Mouse (Mus musculus) urinary bladder, adult 2 months (tissue): ENCODE measurements around the gene Fgfr2. TPM values are rescaled to one million over a fixed set of nuclear protein-coding genes. Genes with fewer than 3 reads are reported as not detected.

Source experiments
- DNase-seq: peaks from one replicate; pipeline ENCODE4 v3.0.0; 2022; ENCODE audit warnings: low spot score
- polyA plus RNA-seq: library from polyadenylated mRNA; depleted of rRNA; stranded (reverse); fragments of >200 nt; gene quantifications from 2 replicates; pipeline ENCODE4 v1.2.3, GENCODE M21; 2012

Fgfr2 gene
- polyA plus RNA-seq, 1 experiment: 80.2 TPM

DNA sequence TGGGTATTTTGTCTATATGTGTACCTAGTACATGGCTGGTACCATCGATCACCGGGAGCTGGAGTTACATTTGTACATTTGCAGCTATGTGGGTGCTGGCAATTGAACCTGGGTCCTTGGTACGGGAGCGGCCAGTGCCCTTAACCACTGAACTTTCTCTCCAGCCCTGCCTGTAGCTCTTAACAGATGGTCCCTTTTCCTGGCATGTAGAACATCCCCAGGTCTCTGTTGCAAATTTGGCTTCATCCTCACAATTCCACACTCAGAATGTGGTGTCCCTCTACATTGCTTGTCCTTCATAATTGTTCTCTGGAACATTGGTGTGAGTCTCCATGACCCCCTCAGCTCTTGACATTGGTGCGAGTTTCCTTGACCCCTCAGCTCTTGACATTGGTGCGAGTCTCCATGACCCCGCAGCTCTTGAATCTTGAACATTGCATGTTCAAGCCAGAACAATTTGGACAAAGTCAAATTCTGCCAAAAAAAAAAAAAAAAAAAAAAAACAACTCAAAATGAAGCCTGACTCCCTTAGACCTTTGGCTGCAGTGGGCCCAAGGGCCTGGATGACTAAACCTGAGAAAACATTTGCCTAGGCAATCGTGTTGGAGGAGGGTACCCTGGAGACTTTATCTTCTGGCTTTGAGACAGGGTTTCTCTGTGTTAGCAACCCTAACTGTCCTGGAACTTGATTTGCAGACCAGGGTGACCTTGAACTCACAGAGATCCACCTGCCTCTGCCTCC, 816.3 kb downstream of the Fgfr2 start:
- DNase-seq: no peak

DNA sequence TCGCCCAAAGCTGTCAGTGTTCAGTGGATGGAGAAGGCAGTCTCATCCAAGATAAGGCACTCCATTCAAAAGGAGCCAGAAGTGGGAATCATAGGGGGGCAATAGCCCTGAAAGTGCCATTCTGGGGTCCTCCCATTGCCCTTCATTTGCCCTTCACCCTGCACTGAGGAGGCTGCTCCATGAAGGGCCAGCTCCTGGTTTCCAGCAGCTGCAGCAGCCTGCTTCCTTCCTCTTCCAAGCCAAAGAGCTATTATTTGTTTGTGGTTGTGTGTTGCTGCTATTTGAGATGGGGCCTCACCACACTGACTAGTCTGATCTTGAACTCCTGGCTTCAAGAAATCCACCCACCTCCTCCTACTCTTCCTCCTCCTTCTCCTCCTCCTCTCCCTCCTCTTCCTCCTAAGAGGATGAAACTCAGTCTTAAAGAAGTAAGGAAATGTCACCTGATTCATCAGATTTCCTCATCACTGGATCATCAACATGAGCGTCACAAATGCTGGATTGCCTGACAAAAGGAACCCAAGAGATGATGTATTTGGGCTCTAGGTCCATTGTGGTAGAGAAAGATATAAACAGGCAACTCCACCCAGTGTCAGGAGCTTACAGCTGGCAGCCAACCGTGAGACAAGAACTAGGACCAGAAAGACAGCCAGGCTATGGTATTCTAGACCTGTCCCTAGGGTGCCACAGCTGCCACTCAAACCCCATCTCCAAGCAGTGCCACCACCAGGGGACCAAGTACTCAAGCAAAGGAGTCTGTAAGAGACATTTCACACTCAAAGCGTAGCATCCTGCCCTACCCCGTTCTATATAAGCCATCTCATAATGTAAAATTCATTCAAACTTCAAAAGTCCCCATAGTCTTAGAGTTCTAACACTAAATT, 817.4 kb downstream of the Fgfr2 start:
- DNase-seq: no peak

DNA sequence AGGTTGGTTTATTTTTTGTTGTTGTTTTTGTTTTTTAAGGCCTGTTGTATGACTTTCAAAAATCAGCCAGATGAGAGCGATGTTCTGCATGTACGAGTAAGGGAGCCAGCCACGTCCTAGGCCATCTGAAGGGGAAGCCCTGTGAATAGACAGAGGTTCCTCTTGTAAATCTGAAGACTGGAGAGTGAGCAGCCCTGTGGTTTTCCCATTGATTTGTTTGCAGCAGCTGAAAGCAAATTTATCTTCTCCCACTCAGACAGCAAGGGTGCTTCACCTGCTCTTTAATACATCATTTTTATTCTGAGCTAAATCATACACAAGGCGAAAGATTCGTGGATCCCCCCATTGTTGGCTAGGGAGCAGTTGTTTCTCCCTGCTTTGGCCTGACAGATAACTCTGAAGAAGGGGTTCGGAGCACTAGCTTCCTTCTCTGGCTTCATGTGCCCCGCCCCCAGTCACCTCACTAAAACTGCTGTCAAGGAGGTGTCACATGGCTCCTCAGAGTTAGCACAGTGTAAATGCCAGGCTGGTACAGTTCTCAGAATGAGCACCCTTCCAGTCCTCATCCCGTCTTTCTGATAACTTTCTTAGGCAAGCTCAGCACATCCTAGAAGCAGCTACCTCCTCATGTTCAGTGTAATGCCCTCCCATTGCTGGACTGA, 818.6 kb downstream of the Fgfr2 start:
- no peak for DNase-seq

DNA sequence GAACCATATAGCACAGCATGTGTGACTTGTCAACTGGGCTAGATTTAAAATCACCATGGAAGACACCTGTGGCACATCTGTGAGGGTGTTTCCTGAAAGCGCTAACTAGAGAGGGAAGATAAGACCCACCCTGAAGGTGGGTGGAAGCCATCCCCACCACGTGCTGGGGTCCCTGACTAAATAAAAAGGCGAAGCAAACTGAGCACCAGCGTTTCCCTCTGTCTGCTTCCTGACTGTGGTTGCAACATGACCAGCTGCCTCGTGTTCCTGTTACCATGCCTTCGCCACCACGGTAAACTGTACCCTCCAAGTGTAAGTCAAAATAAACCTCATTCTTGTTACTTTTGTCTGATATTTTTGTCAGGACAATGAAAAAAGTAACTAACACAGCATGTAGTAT, 819.2 kb downstream of the Fgfr2 start:
- DNase-seq: no peak

DNA sequence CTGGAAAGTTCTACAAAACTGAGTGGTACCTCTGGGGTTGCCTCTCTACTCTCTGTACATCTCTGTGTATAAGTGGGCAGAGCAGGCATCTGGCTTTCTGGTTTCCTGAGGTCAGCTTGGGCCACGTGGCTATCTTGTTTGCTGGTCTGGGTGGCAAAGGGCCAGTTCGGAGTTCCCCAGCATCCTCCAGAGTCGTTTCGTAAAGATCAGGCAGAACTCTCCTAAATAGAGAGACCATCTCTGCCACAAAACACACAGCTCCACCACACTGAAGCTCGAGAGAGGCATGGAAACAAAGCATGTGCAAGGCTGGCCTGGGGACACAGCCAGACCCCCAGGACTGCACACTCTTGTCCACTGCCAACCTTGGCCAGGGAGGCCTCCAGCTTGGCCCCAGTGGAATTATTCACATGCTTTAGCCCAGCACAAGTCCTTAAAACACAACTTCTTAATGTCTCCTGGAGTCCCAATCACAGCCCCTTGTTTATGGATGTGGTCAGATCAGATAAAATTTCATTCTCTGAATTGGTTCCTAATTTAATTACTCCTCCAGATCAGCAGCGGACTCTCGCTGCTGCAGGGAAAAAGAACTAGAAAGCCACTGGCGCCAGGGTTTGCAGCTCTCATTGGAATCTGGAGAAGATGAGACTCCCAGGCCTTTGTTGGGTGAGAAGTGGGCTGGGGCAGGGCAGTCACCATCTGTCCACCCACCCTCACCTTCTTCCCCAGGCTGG, 820.5 kb downstream of the Fgfr2 start:
- DNase-seq: no peak

DNA sequence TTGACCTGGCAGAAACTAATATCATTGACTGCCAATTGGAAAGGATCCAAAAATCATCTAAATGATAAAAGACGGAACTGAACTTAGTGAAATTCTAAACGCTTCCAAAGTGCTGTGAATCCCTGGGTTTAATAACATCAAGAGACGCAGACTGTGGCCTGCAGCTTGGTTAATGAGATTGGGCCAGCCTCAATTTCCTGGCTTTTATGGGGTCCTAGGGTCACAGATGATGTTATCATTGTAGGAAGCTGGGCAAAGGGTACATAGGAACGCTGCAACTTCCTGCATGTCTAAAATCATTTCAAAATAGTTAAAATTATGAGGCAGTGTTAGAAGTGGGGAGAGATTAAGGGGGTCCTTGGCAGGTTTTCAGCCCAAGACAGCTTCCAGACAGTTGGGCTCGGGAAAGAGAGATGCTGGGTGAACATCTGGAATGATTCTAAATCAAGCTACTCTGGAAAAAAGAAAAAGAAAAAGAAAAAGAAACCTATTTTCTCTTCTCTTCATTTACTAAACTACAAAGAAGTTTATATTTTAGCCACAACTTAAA, 823.4 kb downstream of the Fgfr2 start:
- DNase-seq: no peak

DNA sequence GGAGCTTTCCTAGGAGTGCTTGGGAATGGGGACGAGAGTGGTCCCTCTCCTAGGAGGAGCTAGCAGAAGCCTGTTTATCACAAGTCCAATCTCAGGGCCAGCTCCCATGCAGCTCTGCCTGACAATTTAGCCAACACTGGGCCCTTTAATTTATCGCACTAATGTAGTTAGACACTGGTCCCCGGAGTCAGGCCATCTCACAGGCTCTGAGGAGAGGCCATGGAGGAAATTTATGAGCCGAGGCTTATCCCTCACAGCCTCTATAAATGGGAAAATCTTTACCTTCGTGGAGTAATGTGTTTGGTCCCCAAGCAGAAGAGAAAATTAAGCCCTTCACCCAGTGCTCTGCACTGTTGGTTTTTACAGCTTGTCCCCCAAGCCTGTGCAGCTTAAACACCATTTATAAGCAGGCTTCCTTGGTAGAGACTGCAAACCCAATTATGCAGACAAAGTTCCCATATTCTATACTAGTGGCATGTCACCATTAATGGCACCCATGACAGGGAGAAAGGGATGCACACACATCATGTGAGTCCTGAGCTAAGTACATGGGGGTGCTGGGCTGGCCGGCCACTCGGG, 824.6 kb downstream of the Fgfr2 start:
- no peak for DNase-seq

DNA sequence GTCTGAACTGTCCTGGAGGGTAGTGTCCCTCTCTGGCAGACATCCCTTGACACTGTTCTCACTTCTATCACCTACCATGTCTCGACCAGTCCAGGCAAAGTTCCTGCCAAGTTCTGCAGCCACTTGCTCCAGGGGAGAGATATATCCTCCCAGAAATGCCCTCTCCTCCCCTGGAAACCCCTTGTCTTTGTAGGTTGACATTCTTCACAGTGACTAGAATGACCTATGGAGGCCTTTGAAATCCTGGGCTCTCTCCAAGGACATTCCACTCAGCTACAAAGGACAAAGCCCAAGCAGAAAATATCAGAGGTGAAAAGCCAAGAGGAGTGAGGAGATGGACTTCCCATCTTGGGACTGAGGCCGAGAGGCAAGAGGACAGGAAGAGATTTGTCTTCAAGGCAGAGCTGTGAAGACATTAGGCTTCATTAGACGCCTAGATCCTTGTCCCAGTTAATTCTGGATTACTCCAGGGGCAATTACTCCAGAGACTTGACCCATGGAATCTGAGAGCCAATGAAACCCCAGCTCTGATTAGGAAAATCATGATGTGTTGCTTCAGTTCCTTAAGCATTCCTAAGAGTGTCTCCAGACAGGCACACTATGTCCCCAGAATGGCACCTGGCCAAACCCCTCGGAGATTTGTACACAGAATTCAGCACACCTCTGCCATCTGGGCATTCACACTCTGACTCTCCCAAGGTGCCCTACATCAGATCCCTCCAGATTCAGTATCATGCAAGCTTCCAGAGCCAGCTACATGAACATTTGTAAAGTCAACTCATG, 826.3 kb downstream of the Fgfr2 start:
- DNase-seq: no peak

DNA sequence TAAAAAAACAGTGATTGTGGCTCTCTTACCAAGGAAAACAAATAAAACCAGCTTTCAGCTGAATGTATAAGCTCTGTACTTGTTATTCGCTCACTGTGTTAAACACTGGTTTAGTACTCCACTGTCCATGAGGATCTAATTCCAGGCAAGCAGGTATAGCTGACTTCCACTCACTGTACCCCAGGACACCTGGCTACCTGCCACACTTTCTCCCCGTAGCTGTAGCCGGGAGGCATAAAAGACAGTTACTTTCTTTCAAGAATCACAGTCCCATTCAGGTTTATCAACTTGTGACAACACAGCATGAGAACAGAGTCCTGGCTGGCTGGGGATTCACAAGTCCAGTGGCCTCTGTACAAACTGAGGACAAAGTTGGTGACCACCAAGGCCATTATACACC, 827.0 kb downstream of the Fgfr2 start:
- DNase-seq: no peak

DNA sequence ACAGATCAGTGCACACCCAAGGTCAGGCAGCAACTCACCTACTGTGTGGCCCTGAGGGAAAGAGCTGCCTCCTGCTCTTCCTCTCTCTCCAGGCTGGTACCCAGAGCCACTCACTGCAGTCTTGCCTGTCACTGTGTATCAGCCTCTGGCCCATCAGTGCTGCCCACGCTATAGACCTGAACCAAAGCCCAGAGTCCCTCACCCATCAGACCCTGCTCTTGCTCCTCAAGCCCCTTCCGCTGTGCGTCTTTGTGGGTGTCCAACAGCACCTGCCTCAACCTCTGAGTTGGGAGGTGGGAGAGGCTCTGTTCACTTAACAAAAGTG, 835.8 kb downstream of the Fgfr2 start:
- DNase-seq: no peak

DNA sequence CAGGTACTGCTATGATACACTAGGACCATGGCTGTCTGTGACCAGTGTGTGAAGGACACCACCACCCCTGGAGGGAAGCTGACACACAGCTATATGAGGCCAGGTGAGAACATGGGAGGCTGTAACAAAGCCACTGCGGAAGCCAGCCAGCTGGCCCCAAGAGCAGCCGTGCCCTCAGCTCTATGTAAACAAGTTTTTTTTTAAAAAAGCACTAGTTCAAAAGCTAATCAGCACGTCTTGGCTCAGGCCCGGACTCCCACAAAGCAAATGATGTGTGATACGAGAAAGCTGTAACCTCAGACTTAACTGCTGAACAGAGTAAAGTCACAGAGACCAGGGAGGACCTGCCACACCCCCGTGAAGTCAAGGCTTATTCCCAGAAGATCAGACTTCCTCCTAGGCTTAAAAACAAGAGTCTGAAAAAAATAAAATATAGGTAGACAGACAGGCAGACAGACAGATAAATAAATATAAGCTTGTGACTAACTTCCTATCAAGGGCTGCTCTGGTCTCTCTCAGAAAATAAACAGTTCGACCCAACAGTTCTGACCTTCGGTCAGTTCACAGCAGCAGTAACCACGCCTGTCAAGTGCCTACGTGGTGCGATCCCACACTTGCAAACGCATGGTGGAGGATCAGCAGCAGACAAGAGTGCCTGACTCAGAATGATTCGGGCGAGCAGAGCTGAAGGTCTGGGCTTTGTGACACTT, 836.4 kb downstream of the Fgfr2 start:
- DNase-seq: no peak

DNA sequence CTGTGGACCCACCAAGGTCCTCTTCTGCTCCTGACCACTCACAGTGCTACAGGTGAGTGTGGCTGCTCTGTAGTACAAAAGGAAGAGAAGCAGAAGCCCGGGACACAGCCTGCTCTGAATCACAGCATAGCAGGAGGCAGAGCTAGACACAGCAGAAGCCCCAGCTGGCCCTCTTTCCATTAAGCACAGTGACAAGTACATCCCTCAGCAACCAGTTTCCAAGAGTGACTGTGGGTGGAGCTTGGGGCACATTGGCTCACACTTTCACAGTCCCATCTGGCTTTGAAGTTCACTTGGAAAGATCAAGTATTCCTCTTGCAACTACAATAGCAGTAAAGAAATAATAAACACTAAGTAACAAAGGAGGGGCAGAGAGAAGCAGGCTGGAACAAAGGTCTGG, 838.4 kb downstream of the Fgfr2 start:
- no peak for DNase-seq

DNA sequence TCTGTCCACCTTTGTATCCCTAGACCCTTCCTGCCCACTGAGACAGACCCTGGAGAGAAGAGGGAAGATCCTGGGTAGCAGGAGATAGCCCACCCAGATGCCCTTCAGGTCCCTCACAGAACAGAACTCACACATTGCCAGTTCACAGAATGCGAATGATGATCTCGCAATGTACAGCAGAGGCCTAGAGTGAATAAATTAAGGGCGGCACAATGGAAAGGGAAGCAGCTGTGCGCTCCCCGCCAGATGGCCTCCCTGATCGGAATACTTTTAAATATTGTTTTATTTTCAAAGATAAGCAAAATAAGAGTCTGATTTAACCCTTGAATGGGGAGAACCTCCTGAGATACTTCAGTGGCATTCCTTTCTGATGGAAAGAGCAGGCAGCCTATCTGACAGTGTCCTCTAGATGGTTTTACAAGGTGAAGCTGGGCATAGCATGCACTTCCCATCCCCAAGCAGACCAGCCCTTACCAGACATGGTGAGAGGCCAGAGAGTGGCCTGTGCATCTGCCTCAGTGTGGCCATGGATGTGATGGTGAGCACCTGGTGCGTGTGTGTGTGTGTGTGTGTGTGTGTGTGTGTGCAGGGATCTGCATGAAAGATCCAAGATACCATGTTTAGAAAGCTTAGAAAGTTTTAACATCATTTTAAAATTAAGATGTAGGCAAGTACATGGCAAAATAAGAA, 839.0 kb downstream of the Fgfr2 start:
- no peak for DNase-seq

DNA sequence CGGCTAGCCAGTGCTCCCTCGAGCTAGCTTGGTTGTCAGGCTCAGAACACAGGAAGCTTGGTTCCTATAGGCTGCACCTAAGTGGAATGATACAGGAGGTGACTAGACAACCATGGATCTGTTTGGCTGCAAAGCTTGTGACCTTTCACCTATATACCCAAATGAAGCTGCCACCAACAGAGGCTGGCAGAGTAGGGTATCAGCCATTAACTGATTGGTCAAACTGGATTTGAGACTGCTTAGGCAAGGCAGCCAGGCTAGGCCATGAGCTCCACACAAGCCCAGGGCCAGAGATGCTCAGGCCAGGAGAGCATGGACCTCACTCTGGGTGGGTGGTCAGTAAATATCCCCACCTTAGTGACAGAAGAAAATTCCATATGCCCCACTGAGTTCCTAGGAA, 840.6 kb downstream of the Fgfr2 start:
- no peak for DNase-seq

DNA sequence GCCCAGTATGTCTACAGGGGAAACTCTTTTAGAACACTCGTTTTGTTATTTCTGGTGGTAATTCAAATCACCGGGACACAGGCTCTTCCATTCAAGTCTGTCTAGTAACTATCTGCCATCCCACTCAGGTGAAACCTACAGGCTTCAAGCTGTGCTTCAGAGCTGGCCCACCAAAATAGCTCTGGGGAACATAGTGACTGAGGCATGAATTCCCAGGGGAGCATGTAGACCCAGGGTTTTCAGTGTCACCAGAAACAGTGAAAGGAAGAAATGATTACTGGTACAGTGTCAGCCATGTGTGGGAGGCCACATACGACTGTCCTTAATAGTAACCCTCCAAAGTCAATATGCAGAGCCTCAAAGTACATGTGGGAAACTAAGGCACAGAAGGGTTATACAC, 841.0 kb downstream of the Fgfr2 start:
- DNase-seq: no peak

DNA sequence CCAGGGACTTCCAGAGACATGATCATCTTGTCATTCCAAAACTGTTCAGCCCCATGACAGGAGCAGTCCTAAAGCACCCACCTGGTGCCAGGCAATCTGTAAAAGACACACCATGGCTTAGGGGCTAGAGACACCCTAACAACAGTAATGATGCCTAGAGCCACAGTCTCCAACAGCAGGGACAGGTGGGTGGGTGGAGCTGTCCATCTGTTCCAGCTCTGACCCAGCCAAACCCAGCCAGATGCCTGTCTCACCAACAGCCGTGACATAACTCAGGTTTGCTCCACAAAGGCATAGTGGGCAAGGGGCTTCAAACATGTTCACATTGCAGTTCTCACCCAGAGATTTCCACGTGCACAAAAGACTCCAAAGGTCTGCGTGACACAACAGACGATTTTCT, 841.4 kb downstream of the Fgfr2 start:
- no peak for DNase-seq

DNA sequence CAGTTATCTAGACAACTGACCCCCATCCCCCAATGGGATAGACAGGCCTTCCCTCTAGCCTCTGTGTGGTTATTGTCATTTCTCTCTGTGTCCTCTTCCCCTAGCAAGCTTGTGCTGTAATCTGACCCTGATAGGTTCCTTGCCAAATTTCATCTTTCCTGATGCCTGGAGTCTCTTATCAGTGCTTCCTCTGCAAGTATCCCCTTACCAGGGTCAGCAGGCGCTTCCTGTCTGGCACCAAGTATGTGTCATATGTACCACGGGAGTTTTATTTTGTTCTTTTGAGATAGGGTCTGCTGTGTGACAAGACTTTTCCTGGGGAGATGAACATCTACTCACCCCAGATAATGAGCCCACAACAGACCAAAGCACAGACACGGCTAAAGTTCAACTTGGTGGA, 844.5 kb downstream of the Fgfr2 start:
- no peak for DNase-seq

DNA sequence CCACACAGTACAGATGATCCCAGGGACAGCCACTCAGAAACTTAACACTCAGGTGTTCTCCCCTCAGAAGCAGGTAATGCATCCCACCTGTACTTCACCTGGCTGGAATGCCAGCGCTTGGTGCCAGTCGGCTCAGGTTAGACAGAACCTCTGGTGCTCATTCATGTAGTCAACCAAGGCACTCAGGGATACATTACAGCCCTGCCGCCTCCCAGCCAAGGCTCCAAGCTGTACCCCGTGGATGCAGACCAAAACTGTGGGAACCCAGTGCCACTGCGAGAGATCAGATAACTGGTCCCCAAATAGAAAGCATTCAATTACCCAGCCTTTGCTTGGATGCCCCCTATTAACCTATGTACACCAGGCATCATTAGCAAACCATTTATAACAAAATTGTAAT, 846.9 kb downstream of the Fgfr2 start:
- no peak for DNase-seq

DNA sequence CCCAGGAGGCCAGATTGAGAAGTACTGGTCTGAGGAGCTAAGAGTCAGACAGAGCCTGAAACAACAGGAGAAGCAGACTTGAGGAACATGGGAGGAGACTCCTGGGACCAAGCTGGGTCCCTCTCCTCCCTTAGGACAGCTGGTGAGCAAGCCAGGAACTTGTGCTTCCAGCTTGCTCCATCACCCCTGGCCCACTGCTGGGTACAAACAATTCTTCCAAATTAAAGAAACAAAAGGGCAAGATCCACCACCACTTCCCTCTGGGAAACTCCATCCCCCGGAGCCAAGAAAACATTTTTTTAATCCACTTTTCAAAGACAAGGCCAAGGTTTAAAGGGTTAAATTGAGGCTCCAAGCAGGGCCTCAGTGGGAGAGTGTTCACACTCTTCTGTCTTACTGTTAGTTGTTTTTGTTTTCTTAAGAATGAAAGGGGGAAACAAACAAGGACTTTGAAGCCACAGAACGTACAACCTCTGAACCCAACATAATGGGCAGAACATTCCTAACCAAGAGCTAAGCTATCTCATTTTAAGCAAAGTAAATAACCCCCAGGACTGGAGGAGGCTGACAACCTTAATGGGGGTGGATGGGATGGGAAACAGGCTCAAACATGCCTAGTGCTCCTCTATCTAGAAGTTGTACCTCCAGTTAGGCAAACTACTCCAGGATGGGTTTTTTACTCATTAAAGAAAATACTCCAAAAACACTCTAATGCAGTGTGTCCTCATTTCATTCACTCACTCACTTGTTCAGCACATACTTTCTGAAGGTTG, 849.2 kb downstream of the Fgfr2 start:
- DNase-seq: no peak
